Mouse (Mus musculus) liver, adult 2 months (tissue): ENCODE measurements at regions not wholly inside any gene's neighbourhood (a gene's known extent, or its start where the extent isn't known, plus 50 kb on each side); places are given as distances from the start of the nearest gene placed in this dataset.

Source experiments
- CTCF ChIP-seq: fragments of 200-500 bp; IDR thresholded peaks from 2 replicates; pipeline ENCODE4 v1.5.1; 2011; ENCODE audit warnings: low read depth, low read length, control low read depth
- POLR2A ChIP-seq: fragments of 200-500 bp; IDR thresholded peaks from 2 replicates; pipeline ENCODE4 v1.6.1; 2011; ENCODE audit warnings: low read length, control low read depth; ENCODE audit not compliant: insufficient read depth; ENCODE audit errors: extremely low read depth

- TF ChIP-seq CTCF = no peak
- no peak for TF ChIP-seq POLR2A
Observed at GRCm38 (mm10) chr9:112537924-112538323, 302.2 kb upstream of the Arpp21 start.
